Mouse (Mus musculus): ENCODE measurements around the gene Nova1. TPM values are rescaled to one million over a fixed set of nuclear protein-coding genes. Genes with fewer than 3 reads are reported as not detected.

Gene Nova1
- polyA plus RNA-seq, 1 experiment: 43.0 TPM

DNA sequence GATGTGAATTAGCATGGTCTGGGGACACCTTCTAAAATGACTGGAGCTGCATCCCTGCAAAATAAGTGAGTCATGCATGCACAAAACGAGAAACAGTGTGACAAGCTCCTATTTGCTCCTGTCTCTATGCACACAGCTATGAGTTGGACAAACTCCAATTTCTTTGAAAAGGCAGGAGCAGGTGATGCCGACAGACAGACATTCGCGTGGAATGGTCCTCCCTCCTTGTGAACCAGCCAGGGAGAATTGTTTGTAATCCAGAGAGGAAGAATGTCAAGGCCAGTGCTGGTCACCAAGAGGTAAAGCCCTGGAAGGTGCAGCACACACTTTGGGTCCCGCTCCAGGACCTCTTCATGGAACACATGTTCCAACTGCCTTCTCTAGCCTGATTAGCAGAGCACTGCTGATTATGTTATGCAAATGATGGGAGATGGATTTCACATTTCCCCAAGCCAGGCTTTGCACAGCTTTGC is 172.6 kb downstream of the Nova1 start:
- Histone ChIP-seq H3K4me1 (ENCODE audit: control insufficient read depth, insufficient read depth, low read length) (no peaks in the 10 kb centered on the region), H3K27me3 (ENCODE audit: control insufficient read depth, insufficient read depth, low read length) (no peaks in the 10 kb centered on the region), H3K4me3 (replicated peaks; ENCODE audit: insufficient read depth, low read depth, low read length) (no peak overlapping the region), H3K27ac (ENCODE audit: insufficient read depth, low read length) (no peak overlapping the region)
- DNase-seq: peak in 1 of 2 experiments; percentile 23
- WGBS: 23% methylated on average over 5 of the region's 5 CpGs
- no peak for TF ChIP-seq CTCF (IDR thresholded peaks at IDR 0.05; ENCODE audit: borderline replicate concordance, insufficient read depth, low read depth, low read length)
- no peak for TF ChIP-seq POLR2A (IDR thresholded peaks at IDR 0.05; ENCODE audit: borderline replicate concordance, insufficient read depth, low read length)

DNA sequence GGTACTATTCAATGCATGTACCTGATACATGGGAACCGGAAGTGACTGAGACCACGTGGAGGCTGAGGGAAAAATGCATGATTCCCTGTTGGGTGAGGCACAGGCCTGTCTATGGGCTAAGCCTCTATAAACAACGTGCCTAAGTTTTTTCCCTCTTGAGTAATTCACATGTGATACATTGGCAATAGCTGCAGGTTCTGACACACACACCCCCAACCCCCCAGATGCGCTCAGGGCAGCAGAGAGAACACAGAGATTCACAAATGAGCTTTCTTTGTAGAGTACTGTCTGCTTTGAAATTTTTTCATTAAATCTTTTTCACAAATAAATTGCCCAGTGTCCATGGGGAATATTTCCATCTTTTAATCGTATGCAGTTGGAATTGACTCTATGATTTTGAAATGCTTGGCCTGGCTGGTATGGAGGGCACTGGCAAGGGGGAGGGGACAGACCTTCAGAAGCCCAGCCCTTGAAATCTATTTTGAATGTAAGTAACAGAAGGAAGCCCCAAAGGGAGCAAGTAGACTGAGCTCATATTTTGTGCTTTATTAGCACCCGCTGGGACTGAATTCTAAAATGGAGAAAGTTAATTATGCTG is 173.3 kb downstream of the Nova1 start:
- 59% methylated on average over 6 of the region's 6 CpGs for WGBS
- Histone ChIP-seq H3K4me3 (replicated peaks; ENCODE audit: insufficient read depth, low read depth, low read length) (no peak overlapping the region), H3K27ac (ENCODE audit: insufficient read depth, low read length) (no peak overlapping the region), H3K27me3 (ENCODE audit: control insufficient read depth, insufficient read depth, low read length) (no peaks in the 10 kb centered on the region), H3K4me1 (ENCODE audit: control insufficient read depth, insufficient read depth, low read length) (no peaks in the 10 kb centered on the region)
- DNase-seq: no peak
- TF ChIP-seq POLR2A (IDR thresholded peaks at IDR 0.05; ENCODE audit: borderline replicate concordance, insufficient read depth, low read length) (no peak), CTCF (IDR thresholded peaks at IDR 0.05; ENCODE audit: borderline replicate concordance, insufficient read depth, low read depth, low read length) (no peak)
